Mouse (Mus musculus): ENCODE data around the gene Tmem150a.

DNA sequence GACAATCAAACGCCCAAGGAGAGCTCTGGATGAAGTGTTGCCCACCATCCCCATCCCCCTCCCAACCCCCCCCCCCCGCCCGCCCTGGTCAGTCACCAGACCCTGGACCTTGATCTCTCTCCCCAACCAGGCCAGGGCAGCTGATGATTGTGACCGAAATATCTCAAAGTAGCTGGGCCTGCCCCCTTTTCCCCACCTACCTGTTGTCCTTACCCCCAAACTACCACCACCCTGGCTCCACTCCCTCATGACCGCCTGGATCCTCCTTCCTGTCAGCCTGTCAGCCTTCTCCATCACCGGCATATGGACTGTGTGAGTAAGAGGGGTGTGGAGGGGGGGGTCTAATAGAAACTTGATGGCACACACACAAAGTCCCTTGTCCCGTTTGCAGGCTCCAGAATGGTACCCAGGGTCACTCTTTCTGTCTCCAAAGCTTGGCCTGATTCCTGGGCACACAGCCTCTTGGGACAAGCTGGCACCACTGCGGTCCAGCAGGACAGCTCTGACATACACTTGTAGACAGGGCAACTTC lies 820 bp downstream of the Tmem150a start:
- TF ChIP-seq POLR2A (IDR thresholded peaks at IDR 0.05; ENCODE audit: low read depth, low read length) (no peak), CTCF (conservative IDR thresholded peaks at IDR 0.05; ENCODE audit: insufficient read depth, insufficient read length, low read depth, low read length) (no peak)
